Mouse (Mus musculus): ENCODE measurements around the gene Yif1b.

- TF ChIP-seq EP300 (IDR thresholded peaks at IDR 0.05; ENCODE audit: low read depth) (no peak), CTCF (IDR thresholded peaks at IDR 0.05; ENCODE audit: low read depth) (peak; percentile 61)
Observed at GRCm38 (mm10) chr7:29288942-29289638, 51.0 kb downstream of the Yif1b start, which contains the start of gene Ppp1r14a.

All from heart, postnatal 0 days (tissue).